Mouse (Mus musculus) right cerebral cortex, postnatal 10 days (tissue): ENCODE results near the gene Dpagt1.
"Not testable (repeated sequence)": the region's sequence is repeated elsewhere in the genome, so short reads cannot be mapped to it uniquely, and the experiment has no call there.

ENCODE experiments used
- DNase-seq, 2 experiments: peaks; one replicate each; pipeline ENCODE4 v3.0.0; 2021; ENCODE audit warnings: low spot score in 2 of 2

The Dpagt1 gene

GRCm38 (mm10) chr9:44318076-44318825, 7.6 kb upstream of the Dpagt1 start:
- DNase-seq, result no peak

GRCm38 (mm10) chr9:44318826-44319095, 7.1 kb upstream of the Dpagt1 start:
- DNase-seq, result no peak

- peak; percentile 57 to 58 for DNase-seq
These were observed 6.5 kb upstream of the Dpagt1 start for GRCm38 (mm10) chr9:44319105-44319886.

DNA sequence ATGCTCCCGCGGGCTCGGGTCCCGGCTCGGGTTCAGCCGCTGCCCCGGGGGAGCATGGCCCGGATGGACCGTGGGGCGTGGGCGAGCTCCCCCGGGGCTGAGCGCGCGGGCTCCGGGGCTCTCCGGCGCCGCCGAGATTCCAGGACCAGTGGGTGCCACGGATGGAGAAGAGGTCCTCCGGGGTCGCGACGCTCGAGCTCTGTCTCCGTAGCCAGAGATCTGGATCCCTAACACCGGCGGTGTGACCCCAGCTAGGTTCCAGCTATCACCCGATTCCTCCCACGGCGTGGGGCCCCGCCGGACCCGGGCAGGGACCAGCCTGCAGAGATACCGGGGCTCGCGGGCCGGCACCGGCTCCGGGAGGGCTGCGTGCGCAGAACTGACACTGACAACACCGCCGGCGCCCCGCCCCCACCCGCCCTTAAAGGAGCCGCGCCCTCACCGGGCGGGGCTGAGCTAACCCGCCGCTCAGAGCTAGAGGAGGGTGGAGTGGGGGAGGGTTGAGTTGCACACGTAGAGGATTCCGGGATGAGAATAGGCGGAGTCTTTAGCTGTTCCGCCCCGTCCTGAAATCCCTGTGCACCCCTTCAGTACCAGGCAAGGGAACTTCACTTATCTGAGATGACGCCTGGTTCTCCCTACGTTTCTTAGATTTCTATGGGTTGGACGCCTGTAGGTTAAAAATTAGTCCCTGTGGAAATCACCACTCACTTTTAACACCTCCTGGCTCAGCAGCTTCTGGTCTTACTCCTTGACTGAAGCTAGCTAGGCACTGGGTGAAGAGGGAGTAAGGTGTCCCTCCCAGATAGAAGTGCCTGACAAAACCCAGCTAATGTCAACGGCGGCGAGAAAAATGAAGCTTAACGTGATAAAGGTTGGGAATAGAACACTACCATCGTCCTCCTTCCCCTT, 5.7 kb upstream of the Dpagt1 start, which contains the start of gene C2cd2l:
Gene C2cd2l (minus strand): TSS at position 399 of the 912 bp plus-strand sequence.
- peak; percentile 96 to 98 for DNase-seq

- peak in 1 of 2 experiments; percentile 78 for DNase-seq
These were observed 5.1 kb upstream of the Dpagt1 start for GRCm38 (mm10) chr9:44320799-44321133.

- not testable (repeated sequence) for DNase-seq
These were observed 2.2 kb upstream of the Dpagt1 start for GRCm38 (mm10) chr9:44323656-44324055.

- no peak for DNase-seq
These were observed 1.7 kb upstream of the Dpagt1 start for GRCm38 (mm10) chr9:44324147-44324546.

GRCm38 (mm10) chr9:44325032-44325767, 619 bp upstream of the Dpagt1 start:
- not testable (repeated sequence) for DNase-seq

DNA sequence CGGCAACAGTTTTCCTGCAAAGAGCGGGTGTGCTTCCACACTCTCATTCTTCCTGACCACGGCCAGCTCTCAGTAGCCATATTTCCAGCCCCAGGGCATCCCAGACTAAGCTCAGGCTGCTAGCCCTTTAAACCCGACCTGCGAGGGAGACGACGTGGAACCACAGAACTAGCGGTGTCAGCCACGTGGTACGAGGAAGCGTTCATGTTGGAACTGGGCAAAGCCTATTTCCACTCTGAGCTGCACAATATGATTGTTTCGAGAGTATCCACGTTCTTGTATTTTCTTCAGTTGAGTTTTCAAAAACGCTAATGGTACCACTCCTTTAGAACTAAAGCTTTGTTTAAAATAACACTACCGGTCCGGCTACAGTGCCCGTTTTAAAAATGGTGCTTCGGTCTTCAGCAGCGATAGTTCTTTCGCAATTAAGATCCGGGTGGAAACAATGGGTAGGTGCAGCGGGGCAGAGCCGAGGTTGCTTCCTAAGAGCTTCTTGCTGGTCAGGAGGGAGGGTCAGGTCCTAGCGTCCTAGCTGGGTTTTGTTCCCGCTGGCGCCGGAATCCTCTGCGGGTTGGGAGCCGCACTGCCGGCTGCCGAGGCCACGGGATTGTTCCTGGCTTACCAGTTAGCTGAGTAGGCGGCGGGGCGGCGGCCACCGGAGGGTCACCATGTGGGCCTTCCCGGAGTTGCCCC, 698 bp downstream of the Dpagt1 start:
- DNase-seq, result peak; percentile 90 to 93

DNA sequence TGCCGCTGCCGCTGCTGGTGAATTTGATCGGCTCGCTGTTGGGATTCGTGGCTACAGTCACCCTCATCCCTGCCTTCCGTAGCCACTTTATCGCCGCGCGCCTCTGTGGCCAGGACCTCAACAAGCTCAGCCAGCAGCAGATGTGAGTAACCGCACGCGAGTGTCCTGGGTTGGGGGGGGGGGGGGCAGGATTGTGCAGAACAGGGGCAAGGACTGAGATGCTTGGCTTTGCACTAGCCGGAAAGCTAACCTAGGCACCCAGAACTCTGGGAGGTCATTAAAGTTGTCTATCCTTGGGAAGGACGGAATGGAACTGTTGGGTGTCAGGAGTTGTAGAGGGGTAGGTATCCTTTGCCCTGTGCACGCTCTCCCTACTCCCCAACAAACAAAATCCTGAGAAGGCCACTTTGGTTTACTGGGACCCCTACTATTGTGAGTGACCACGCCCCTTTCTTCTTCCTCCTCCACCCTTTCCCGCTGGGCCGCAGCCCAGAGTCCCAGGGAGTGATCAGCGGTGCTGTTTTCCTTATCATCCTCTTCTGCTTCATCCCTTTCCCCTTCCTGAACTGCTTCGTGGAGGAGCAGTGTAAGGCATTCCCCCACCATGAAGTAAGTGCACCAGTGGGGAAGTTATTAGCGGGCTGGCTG, 1.4 kb downstream of the Dpagt1 start:
- DNase-seq, result no peak

DNA sequence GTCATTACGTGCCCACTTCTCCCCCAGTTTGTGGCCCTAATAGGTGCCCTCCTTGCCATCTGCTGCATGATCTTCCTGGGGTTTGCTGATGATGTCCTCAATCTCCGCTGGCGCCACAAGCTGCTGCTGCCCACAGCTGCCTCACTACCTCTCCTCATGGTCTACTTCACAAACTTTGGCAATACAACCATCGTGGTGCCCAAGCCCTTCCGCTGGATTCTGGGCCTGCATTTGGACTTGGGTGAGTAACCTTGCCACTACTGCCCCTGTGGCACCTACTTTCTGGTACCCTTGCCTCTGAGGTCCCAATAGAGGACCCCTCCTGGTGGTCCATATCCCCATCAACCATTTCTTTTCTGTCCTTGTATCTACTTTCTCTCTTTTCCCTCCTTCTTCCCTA, 2.1 kb downstream of the Dpagt1 start:
- DNase-seq, result no peak

DNA sequence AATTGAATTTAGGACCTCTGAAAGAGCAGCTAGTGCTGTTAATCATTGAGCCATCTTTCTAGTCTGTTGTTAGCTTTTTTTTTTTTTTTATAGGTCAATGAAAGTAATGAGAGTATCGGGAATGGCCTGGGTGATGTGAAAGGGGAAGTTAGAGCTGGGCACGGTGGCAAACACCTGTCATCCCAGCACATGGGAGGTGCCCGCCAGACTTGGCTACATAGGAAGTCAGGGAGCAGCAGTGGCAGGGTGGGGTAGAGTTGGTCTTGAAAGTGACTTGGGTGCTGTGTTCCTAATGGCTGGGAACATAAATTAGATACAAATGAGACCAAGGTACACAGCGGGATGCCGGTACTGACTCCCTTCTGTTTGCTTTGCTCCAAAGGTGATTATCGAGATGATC, 4.9 kb downstream of the Dpagt1 start:
- no peak for DNase-seq

DNA sequence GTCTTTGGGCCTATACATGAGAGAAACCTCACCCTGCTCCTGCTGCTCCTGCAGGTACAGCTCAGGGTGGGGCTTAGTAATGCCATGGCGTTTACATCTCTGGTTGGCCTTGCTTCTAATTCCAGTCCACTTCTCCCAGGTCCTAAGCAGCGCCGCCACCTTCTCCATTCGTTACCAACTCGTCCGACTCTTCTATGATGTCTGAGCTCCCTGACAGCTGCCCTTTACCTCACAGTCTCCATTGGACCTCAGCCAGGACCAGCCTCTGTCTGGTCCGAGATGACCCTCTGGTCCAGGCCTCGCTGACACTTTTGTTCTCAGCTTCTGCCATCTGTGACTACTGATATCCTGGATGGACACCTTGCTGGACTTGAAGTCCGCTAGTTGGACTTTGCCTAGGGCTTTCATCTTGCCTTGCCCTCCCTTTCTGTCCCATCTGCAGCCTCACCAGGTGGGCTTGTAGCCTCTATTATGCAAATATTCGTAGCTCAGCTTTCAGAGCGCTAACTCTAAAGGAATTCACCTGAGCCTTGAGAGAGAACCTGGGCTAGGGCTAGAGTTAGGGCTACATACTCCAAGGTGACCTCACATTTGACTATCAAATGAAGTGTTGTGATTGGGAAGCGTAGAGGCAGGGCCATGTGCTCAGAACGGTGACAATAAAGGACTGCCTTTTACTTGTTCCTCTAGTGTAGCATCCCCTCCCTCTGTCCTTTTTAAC, 7.3 kb downstream of the Dpagt1 start:
- DNase-seq, result peak in 1 of 2 experiments; percentile 54

DNA sequence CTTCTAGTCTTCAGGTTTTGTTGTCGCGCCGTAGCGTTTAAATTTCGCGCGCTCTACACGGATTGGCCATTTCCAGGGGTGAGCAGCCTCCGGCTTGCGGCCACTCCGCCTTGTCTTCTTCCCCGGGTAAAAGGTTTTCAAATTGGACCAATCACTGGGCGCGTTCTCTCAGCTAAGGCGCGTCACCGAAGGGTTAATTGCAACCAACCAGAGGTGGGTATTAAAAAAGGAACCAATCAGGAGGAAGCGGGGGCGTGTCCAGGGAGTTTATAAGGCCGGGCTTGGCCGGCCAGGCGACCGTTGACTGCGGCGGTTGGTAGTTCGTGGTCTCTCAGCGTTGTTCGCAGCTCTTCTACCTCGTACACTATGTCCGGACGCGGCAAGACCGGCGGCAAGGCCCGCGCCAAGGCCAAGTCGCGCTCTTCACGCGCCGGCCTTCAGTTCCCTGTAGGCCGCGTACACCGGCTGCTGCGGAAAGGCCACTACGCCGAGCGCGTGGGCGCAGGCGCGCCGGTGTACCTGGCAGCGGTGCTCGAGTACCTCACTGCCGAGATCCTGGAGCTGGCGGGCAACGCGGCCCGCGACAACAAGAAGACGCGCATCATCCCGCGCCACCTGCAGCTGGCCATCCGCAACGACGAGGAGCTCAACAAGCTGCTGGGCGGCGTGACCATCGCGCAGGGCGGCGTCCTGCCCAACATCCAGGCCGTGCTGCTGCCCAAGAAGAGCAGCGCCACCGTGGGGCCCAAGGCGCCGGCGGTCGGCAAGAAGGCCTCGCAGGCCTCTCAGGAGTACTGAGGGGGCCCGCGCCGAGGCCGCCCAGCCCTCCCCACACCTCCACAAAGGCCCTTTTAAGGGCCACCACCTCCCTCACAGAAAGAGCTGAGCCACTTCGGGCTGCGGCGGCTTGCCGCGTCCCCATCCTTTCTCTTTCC, 8.8 kb downstream of the Dpagt1 start, which contains the start of gene H2afx:
Gene H2afx (plus strand): TSS at position 299 of the 935 bp plus-strand sequence.
- peak; percentile 99 to 100 for DNase-seq

- DNase-seq, result peak in 1 of 2 experiments; percentile 42
These were observed 9.7 kb downstream of the Dpagt1 start for GRCm38 (mm10) chr9:44335331-44336092.

GRCm38 (mm10) chr9:44336093-44336406, 10.2 kb downstream of the Dpagt1 start:
- no peak for DNase-seq

- not testable (repeated sequence) for DNase-seq
These were observed 10.7 kb downstream of the Dpagt1 start for GRCm38 (mm10) chr9:44336513-44336912.

DNA sequence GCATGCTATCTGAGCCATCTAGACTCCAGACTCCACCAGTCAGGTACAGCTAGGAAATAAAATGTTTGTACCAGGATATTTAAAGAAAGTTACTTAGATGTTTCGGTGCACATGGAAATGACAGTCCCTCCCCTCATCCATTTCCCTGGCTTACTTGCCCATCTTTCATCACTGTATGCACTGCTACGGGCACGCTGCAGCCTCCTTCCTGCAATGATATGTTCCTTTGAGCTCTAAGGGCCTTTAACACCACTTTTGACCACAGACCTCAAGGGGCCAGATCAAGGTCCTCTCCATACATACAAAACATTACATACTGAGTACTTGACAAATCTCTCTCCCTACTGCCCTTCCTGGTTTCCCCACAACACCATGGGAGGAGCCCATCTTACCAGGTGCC, 11.1 kb downstream of the Dpagt1 start:
- DNase-seq, result no peak
